In the genomic region with DNA sequence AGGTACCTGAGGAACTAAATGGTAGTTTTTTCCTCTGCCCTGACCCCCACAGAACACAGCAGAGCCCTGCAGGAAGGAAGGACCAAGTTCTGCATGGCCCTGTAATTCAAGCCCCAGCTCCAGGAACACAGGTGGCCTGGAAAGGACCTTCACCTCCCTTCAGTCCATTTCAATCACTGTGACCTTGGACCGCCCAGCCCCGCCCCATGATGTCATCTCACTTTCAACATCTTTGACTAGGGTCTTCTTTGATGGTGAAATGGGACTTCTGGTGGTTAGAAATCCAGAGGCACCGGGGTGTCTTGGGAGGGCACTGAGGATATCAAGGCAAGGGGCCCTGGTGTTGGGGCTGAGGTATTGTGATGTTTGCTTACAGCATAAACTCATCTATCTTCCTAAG, we compare ENCODE assay signal across 22 mouse cellular contexts. TPM values are rescaled to one million over a fixed set of nuclear protein-coding genes. Genes with fewer than 3 reads are reported as not detected.
"Had no signal": no experiment of that assay in that cellular context is flagged by ENCODE, and none has a peak within 500 bp of the region (broad histone marks: within the 10 kb centered on the region; RNA-seq: fewer than 3 reads in every experiment).

No protein-coding gene starts in this region.

- H3K27me3 ChIP-seq: midbrain, embryonic 12.5 days; neural tube, embryonic 13.5 days had no signal

- H3K4me1 ChIP-seq: midbrain, embryonic 10.5 days; midbrain, embryonic 12.5 days; neural tube, embryonic 13.5 days; neural tube, embryonic 15.5 days had no signal

- H3K36me3 ChIP-seq: midbrain, embryonic 10.5 days; midbrain, embryonic 12.5 days; neural tube, embryonic 13.5 days; neural tube, embryonic 15.5 days had no signal

- DNase-seq: lung, adult 18-20 months; lung, embryonic 14.5 days; lung, postnatal 10 days; lung, postnatal 4 days; midbrain, embryonic 14.5 days; retina, postnatal 1 day; right cerebral cortex, adult 18-20 months; right cerebral cortex, postnatal 25 days; right cerebral cortex, postnatal 4 days; spleen, adult 18-20 months; thymus, adult 18-20 months; thymus, postnatal 14 days; thymus, postnatal 36 days had no signal

- H3K27ac ChIP-seq: midbrain, embryonic 10.5 days; midbrain, embryonic 12.5 days; neural tube, embryonic 13.5 days; neural tube, embryonic 15.5 days had no signal

- H3K4me3 ChIP-seq: midbrain, embryonic 10.5 days; midbrain, embryonic 12.5 days; myocyte; neural tube, embryonic 13.5 days; neural tube, embryonic 15.5 days had no signal

RNA-seq across cellular contexts. Expression of a gene that starts 15.6 kb away (rescaled TPM):
- total RNA-seq: megakaryocyte, adult 5-6 weeks; megakaryocyte-erythroid progenitor cell, adult 5-6 weeks had no signal
- polyA plus RNA-seq: lung, embryonic 16.5 days; myocyte; small intestine, adult 2 months had no signal

RNA-seq across cellular contexts. Expression of a gene that starts 21.2 kb away (rescaled TPM):
- total RNA-seq: megakaryocyte-erythroid progenitor cell, adult 5-6 weeks had no signal
